7 mouse cellular contexts compared by ENCODE assay signal in genomic region chr3:95356701-95357449, GRCm38 (mm10). TPM values are rescaled to one million over a fixed set of nuclear protein-coding genes. Genes with fewer than 3 reads are reported as not detected.
DNase-seq lines count a peak whose midpoint lies in the region; ATAC-seq lines count a peak whose summit lies in the region.
"Not testable (repeated sequence)": the region's sequence is repeated elsewhere in the genome, so short reads cannot be mapped to it uniquely, and the experiment has no call there.

Gene Setdb1 (minus strand): TSS chr3:95357202.

- ATAC-seq in intestine, embryonic 16.5 days, result peak; percentile 93
- ATAC-seq in midbrain, embryonic 11.5 days (ENCODE audit: low FRiP score), result peak; percentile 96

- H3K36me3 ChIP-seq in intestine, embryonic 16.5 days (ENCODE audit: control insufficient read depth, insufficient read depth, low read length); midbrain, embryonic 11.5 days (ENCODE audit: control insufficient read depth, insufficient read depth, low read length): not testable (repeated sequence)

- not testable (repeated sequence) for H3K27ac ChIP-seq in intestine, embryonic 16.5 days (ENCODE audit: low read length); midbrain, embryonic 11.5 days (ENCODE audit: low read depth, low read length)

- H3K4me1 ChIP-seq in intestine, embryonic 16.5 days (ENCODE audit: control insufficient read depth, insufficient read depth, low read length); midbrain, embryonic 11.5 days (ENCODE audit: control insufficient read depth, insufficient read depth, low read length): not testable (repeated sequence)

- peak within 1 kb of the TSS; percentile 69 for H3K9ac ChIP-seq in intestine, embryonic 16.5 days (ENCODE audit: low read depth, low read length)
- H3K9ac ChIP-seq in midbrain, embryonic 11.5 days (ENCODE audit: low read length), result peak within 1 kb of the TSS; percentile 59

- peak within 1 kb of the TSS; percentile 54 for H3K4me3 ChIP-seq in intestine, embryonic 16.5 days (ENCODE audit: low read length)
- H3K4me3 ChIP-seq in midbrain, embryonic 11.5 days (ENCODE audit: low read depth, low read length), result peak within 1 kb of the TSS; percentile 53

- not testable (repeated sequence) for H3K9me3 ChIP-seq in intestine, embryonic 16.5 days (ENCODE audit: control insufficient read depth, low read length); midbrain, embryonic 11.5 days (ENCODE audit: control insufficient read depth, low read length)

- H3K27me3 ChIP-seq in intestine, embryonic 16.5 days (replicated peaks; ENCODE audit: control insufficient read depth, insufficient read depth, low read length); midbrain, embryonic 11.5 days (ENCODE audit: control insufficient read depth, insufficient read depth, low read length): not testable (repeated sequence)

- peak; percentile 88 for DNase-seq in adrenal gland, adult 8-10 months
- peak; percentile 98 for DNase-seq in embryo, embryonic 9.5 days (ENCODE audit: extremely low spot score)
- peak; percentile 94 to 97 for DNase-seq in gastrocnemius, postnatal 4 days (ENCODE audit: low spot score in 2 of 2)
- DNase-seq in left cerebral cortex, postnatal 36 days (ENCODE audit: low spot score in 2 of 2), result peak; percentile 91 to 95
- DNase-seq in midbrain, embryonic 11.5 days (ENCODE audit: low spot score, missing footprints), result peak; percentile 99
- DNase-seq in skeletal muscle tissue, adult 2 months (ENCODE audit: low read depth, low spot score), result peak; percentile 89

- WGBS in intestine, embryonic 16.5 days, result under 1% methylated on average over 29 of the region's 57 CpGs
- 0% methylated on average over 29 of the region's 57 CpGs for WGBS in midbrain, embryonic 11.5 days

- intact Hi-C loops in left cerebral cortex, postnatal 36 days (cut with DNase I), result loop anchor here (5.0 kb wide), 1 partner anchor 75 kb away; the partner anchor contains the start of gene Arnt

- H3K4me2 ChIP-seq in intestine, embryonic 16.5 days (ENCODE audit: low read depth, low read length), result peak within 1 kb of the TSS; percentile 46
- H3K4me2 ChIP-seq in midbrain, embryonic 11.5 days, result peak within 1 kb of the TSS; percentile 33

RNA-seq across cellular contexts. Expression of gene Setdb1, which starts in this region (rescaled TPM):
- total RNA-seq in adrenal gland, adult 8-10 months (2022), result 10 to 100 TPM; 22.2 to 38.1 (median 27.8) TPM
- total RNA-seq in gastrocnemius, postnatal 4 days (2021), result 10 to 100 TPM; 22.5 to 24.5 TPM
- polyA plus RNA-seq in intestine, embryonic 16.5 days (2015; fragmentation: Nextera tagmentation; extraction: Ambion mirVana), result 24.6 and 24.8 TPM in 2 replicates
- 10 to 100 TPM; 29.4 to 40.0 TPM for total RNA-seq in left cerebral cortex, postnatal 36 days (2021)
- 60.9 and 69.3 TPM in 2 replicates for polyA plus RNA-seq in midbrain, embryonic 11.5 days (2014; fragmentation: Nextera tagmentation; extraction: Ambion mirVana)
